Mouse (Mus musculus): ENCODE measurements around the gene Cntrl. TPM values are rescaled to one million over a fixed set of nuclear protein-coding genes. Genes with fewer than 3 reads are reported as not detected.

Gene Cntrl
- polyA plus RNA-seq, 1 experiment from 2014 or later, result 8.0 TPM

- no peaks in the 10 kb centered on the region for H3K27me3 ChIP-seq (ENCODE audit: control insufficient read depth, insufficient read depth, low read length)
- H3K36me3 ChIP-seq (ENCODE audit: control insufficient read depth, insufficient read depth, low read length), result peaks cover 29% of the 10 kb centered on the region
- TF ChIP-seq EP300 (optimal IDR thresholded peaks at IDR 0.05), result no peak
- TF ChIP-seq CTCF (IDR thresholded peaks at IDR 0.05; ENCODE audit: low read depth), result no peak
- no peak overlapping the region for H3K4me2 ChIP-seq (replicated peaks; ENCODE audit: low read depth)
- ATAC-seq (ENCODE audit: low FRiP score, low TSS enrichment), result no peak
- no peaks in the 10 kb centered on the region for H3K4me1 ChIP-seq (replicated peaks; ENCODE audit: control insufficient read depth, insufficient read depth)
- no peaks in the 10 kb centered on the region for H3K9me3 ChIP-seq (ENCODE audit: control insufficient read depth, low read length)
- WGBS, result 80% methylated on average over 3 of the region's 3 CpGs
- no peak overlapping the region for H3K4me3 ChIP-seq (ENCODE audit: low read depth, low read length)
- no peak overlapping the region for H3K27ac ChIP-seq (replicated peaks)
- DNase-seq (ENCODE audit: low spot score), result no peak
- H3K9ac ChIP-seq (ENCODE audit: low read length), result no peak overlapping the region
These were observed 68.9 kb downstream of the Cntrl start for GRCm38 (mm10) chr2:35178153-35178552.

GRCm38 (mm10) chr2:35183115-35183673 is 73.9 kb downstream of the Cntrl start:
- DNase-seq (ENCODE audit: low spot score) (no peak), ATAC-seq (ENCODE audit: low FRiP score, low TSS enrichment) (no peak; the same call in 1 of the 2 replicates)
- H3K36me3 ChIP-seq (ENCODE audit: control insufficient read depth, insufficient read depth, low read length), result peaks cover 9% of the 10 kb centered on the region
- H3K4me1 ChIP-seq (replicated peaks; ENCODE audit: control insufficient read depth, insufficient read depth), result no peaks in the 10 kb centered on the region
- 81% methylated on average over 6 of the region's 6 CpGs for WGBS
- no peak for TF ChIP-seq CTCF (IDR thresholded peaks at IDR 0.05; ENCODE audit: low read depth)
- H3K9me3 ChIP-seq (ENCODE audit: control insufficient read depth, low read length), result no peaks in the 10 kb centered on the region
- H3K4me3 ChIP-seq (ENCODE audit: low read depth, low read length), result no peak overlapping the region
- H3K27me3 ChIP-seq (ENCODE audit: control insufficient read depth, insufficient read depth, low read length), result no peaks in the 10 kb centered on the region
- H3K27ac ChIP-seq (replicated peaks), result no peak overlapping the region
- H3K4me2 ChIP-seq (replicated peaks; ENCODE audit: low read depth), result no peak overlapping the region
- H3K9ac ChIP-seq (ENCODE audit: low read length), result no peak overlapping the region

GRCm38 (mm10) chr2:35188929-35189328 is 79.6 kb downstream of the Cntrl start:
- no peak for DNase-seq (ENCODE audit: low spot score)
- no peak overlapping the region for H3K4me2 ChIP-seq (replicated peaks; ENCODE audit: low read depth)
- H3K4me1 ChIP-seq (replicated peaks; ENCODE audit: control insufficient read depth, insufficient read depth), result no peaks in the 10 kb centered on the region
- H3K27ac ChIP-seq (replicated peaks), result no peak overlapping the region
- H3K9ac ChIP-seq (ENCODE audit: low read length), result no peak overlapping the region
- 80% methylated on average over 5 of the region's 5 CpGs for WGBS
- ATAC-seq (ENCODE audit: low FRiP score, low TSS enrichment), result no peak
- H3K27me3 ChIP-seq (ENCODE audit: control insufficient read depth, insufficient read depth, low read length), result no peaks in the 10 kb centered on the region
- H3K9me3 ChIP-seq (ENCODE audit: control insufficient read depth, low read length), result no peaks in the 10 kb centered on the region
- TF ChIP-seq CTCF (IDR thresholded peaks at IDR 0.05; ENCODE audit: low read depth) (no peak), EP300 (optimal IDR thresholded peaks at IDR 0.05) (no peak)
- no peak overlapping the region for H3K4me3 ChIP-seq (ENCODE audit: low read depth, low read length)
- H3K36me3 ChIP-seq (ENCODE audit: control insufficient read depth, insufficient read depth, low read length), result peaks cover 5% of the 10 kb centered on the region; the same call in 1 of the 2 replicates

GRCm38 (mm10) chr2:35193976-35194375 is 84.7 kb downstream of the Cntrl start:
- 0 out of 2 replicates have a peak, but pooled peaks cover 2% of the 10 kb centered on the region for H3K36me3 ChIP-seq (ENCODE audit: control insufficient read depth, insufficient read depth, low read length)
- no peak overlapping the region for H3K4me3 ChIP-seq (ENCODE audit: low read depth, low read length)
- ATAC-seq (ENCODE audit: low FRiP score, low TSS enrichment), result no peak
- no peaks in the 10 kb centered on the region for H3K27me3 ChIP-seq (ENCODE audit: control insufficient read depth, insufficient read depth, low read length)
- H3K9ac ChIP-seq (ENCODE audit: low read length), result no peak overlapping the region
- no peaks in the 10 kb centered on the region for H3K9me3 ChIP-seq (ENCODE audit: control insufficient read depth, low read length)
- 0 out of 2 replicates have a peak, but pooled peaks cover 2% of the 10 kb centered on the region for H3K4me1 ChIP-seq (replicated peaks; ENCODE audit: control insufficient read depth, insufficient read depth)
- H3K4me2 ChIP-seq (replicated peaks; ENCODE audit: low read depth), result no peak overlapping the region
- DNase-seq (ENCODE audit: low spot score), result no peak
- 74% methylated on average over 1 of the region's 1 CpGs for WGBS
- TF ChIP-seq CTCF (IDR thresholded peaks at IDR 0.05; ENCODE audit: low read depth) (no peak), EP300 (optimal IDR thresholded peaks at IDR 0.05) (peak; percentile 48)
- 0 out of 2 replicates have a peak overlapping the region, but pooled peaks have one; percentile 8 for H3K27ac ChIP-seq (replicated peaks)

- H3K36me3 ChIP-seq (ENCODE audit: control insufficient read depth, insufficient read depth, low read length), result no peaks in the 10 kb centered on the region
- H3K27me3 ChIP-seq (ENCODE audit: control insufficient read depth, insufficient read depth, low read length), result no peaks in the 10 kb centered on the region
- H3K4me2 ChIP-seq (replicated peaks; ENCODE audit: low read depth), result no peak overlapping the region
- WGBS, result 63% methylated on average over 6 of the region's 6 CpGs
- H3K27ac ChIP-seq (replicated peaks), result no peak overlapping the region
- H3K4me3 ChIP-seq (ENCODE audit: low read depth, low read length), result no peak overlapping the region
- no peak overlapping the region for H3K9ac ChIP-seq (ENCODE audit: low read length)
- no peaks in the 10 kb centered on the region for H3K9me3 ChIP-seq (ENCODE audit: control insufficient read depth, low read length)
- 0 out of 2 replicates have a peak, but pooled peaks cover 2% of the 10 kb centered on the region for H3K4me1 ChIP-seq (replicated peaks; ENCODE audit: control insufficient read depth, insufficient read depth)
- ATAC-seq (ENCODE audit: low FRiP score, low TSS enrichment) (no peak), DNase-seq (ENCODE audit: low spot score) (no peak)
- TF ChIP-seq CTCF (IDR thresholded peaks at IDR 0.05; ENCODE audit: low read depth), result no peak
- TF ChIP-seq EP300 (optimal IDR thresholded peaks at IDR 0.05), result no peak
These were observed 86.6 kb downstream of the Cntrl start for GRCm38 (mm10) chr2:35195626-35196544.

GRCm38 (mm10) chr2:35199541-35199940 is 90.2 kb downstream of the Cntrl start:
- no peaks in the 10 kb centered on the region for H3K9me3 ChIP-seq (ENCODE audit: control insufficient read depth, low read length)
- H3K36me3 ChIP-seq (ENCODE audit: control insufficient read depth, insufficient read depth, low read length), result no peaks in the 10 kb centered on the region
- H3K27ac ChIP-seq (replicated peaks), result peak overlapping the region; percentile 99
- DNase-seq (ENCODE audit: low spot score) (no peak), ATAC-seq (ENCODE audit: low FRiP score, low TSS enrichment) (no peak)
- H3K4me2 ChIP-seq (replicated peaks; ENCODE audit: low read depth), result peak overlapping the region; percentile 76
- peak overlapping the region; percentile 98 for H3K4me3 ChIP-seq (ENCODE audit: low read depth, low read length)
- peak overlapping the region; percentile 99 for H3K9ac ChIP-seq (ENCODE audit: low read length)
- WGBS, result 3% methylated on average over 5 of the region's 5 CpGs
- TF ChIP-seq EP300 (optimal IDR thresholded peaks at IDR 0.05) (no peak), CTCF (IDR thresholded peaks at IDR 0.05; ENCODE audit: low read depth) (no peak)
- H3K27me3 ChIP-seq (ENCODE audit: control insufficient read depth, insufficient read depth, low read length), result no peaks in the 10 kb centered on the region
- no peaks in the 10 kb centered on the region for H3K4me1 ChIP-seq (replicated peaks; ENCODE audit: control insufficient read depth, insufficient read depth)

Measured in stomach, postnatal 0 days (tissue).